Mouse (Mus musculus) frontal cortex, adult 2 months (tissue): ENCODE measurements around the gene 1700013G24Rik. TPM values are rescaled to one million over a fixed set of nuclear protein-coding genes. Genes with fewer than 3 reads are reported as not detected.

Experiments
- DNase-seq, 2 experiments: peaks; one replicate each; pipeline ENCODE4 v3.0.0; 2022; ENCODE audit warnings: low spot score in 1 of 2; ENCODE audit errors: extremely low spot score in 1 of 2
- polyA plus RNA-seq: library from polyadenylated mRNA; depleted of rRNA; stranded (reverse); fragments of >200 nt; gene quantifications from 2 replicates; pipeline ENCODE4 v1.2.3, GENCODE M21; 2012

1700013G24Rik gene
- polyA plus RNA-seq, 1 experiment = not detected

DNA sequence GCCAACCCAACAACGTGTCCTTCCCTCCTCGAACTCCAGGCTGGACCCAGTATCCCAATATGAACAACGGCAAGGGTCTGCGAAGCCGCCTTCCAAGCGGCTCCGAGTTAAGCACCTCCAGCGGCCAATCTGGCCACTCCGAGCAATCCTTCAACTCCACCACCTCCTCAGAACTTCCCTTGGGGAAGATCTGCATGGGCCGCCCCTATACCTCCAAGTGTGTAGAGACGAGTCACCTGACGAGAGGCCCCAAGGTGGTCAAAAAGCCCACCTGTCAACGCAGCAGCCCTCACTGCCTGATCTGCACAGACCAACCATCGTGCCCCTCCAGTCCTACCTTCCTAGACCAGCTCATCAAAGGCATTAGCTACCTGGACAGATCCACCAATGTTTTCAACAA is 1.5 kb downstream of the 1700013G24Rik start:
- no peak for DNase-seq

GRCm38 (mm10) chr4:137456581-137456980 is 3.5 kb downstream of the 1700013G24Rik start:
- no peak for DNase-seq

GRCm38 (mm10) chr4:137457292-137457691 is 4.2 kb downstream of the 1700013G24Rik start:
- DNase-seq = no peak

DNA sequence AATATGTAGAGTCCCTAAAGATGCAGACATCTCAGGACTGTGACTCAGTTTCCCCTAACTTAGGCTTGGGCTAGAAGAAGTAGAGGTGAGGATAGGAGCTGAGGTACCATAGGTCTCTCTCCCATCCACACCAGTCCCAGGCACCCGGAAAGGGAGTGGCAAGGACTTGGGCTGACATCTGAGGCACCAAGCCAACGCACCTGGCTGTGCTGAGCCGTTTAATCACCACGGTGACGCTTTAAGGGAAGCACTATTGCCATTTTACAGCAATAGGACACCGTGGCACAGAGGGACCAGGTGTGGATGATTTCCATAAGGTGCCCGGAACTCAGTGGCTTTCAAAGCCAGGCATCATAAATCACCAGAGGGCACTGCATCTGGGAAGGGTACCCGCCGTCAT is 5.2 kb downstream of the 1700013G24Rik start:
- no peak for DNase-seq

GRCm38 (mm10) chr4:137458861-137459260 is 5.8 kb downstream of the 1700013G24Rik start:
- DNase-seq = no peak

DNA sequence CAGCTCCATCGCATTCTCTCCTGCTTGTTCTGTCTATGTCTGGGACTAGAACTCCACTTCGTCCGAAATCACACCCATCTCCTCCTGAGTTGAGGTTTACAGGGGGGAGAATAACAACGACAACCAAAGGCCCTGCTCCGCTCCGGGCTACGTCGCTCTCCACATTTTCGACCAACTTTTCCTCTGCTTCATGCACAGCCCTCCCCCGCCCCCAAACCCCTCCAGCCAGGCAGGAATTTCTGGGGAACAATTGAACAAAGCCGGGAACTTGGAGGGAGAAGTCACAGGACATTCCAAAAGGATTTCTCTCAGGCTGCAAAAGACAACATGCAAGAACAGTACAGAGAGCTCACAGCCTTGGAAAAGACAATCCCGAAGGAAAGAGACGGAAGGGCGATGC is 7.6 kb downstream of the 1700013G24Rik start:
- no peak for DNase-seq

GRCm38 (mm10) chr4:137461217-137461616 is 8.1 kb downstream of the 1700013G24Rik start:
- DNase-seq = no peak

DNA sequence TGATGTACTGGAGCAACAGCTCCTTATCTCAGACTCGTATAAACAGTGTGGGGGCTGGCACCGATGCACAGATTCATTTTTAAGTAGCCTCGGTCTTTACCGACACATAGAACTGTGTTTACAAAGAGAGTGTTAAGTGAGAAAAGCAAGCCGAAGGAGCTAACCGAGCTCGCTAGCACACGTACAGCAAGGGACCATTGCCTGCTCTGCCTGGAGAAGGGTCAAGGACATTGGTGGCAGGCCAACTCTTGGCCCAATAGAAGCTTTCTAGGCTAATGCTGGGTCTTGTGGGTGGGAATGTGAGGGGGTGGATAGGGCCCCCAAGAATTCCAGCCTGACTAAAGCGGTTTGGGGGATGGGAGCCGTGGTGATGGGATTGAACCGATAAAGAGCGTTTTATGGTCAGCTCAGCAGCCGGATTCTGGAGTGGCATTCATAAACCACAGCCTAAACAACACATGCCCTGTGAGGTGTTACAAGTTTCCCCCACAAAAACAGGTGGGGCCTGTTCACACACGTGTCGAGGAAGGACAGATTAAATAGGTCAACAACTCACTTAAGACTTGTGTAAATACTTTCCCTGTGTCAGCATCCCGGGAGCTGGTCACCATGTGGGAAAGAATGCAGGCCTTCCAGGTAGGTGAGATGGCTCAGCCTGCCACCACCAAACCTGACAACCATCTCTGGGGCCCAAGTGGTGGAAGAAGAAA is 9.1 kb downstream of the 1700013G24Rik start:
- DNase-seq = no peak

GRCm38 (mm10) chr4:137465125-137465787 is 12.2 kb downstream of the 1700013G24Rik start:
- DNase-seq = no peak

GRCm38 (mm10) chr4:137466991-137467390 is 13.9 kb downstream of the 1700013G24Rik start:
- no peak for DNase-seq

GRCm38 (mm10) chr4:137467525-137467924 is 14.4 kb downstream of the 1700013G24Rik start:
- DNase-seq = no peak

DNA sequence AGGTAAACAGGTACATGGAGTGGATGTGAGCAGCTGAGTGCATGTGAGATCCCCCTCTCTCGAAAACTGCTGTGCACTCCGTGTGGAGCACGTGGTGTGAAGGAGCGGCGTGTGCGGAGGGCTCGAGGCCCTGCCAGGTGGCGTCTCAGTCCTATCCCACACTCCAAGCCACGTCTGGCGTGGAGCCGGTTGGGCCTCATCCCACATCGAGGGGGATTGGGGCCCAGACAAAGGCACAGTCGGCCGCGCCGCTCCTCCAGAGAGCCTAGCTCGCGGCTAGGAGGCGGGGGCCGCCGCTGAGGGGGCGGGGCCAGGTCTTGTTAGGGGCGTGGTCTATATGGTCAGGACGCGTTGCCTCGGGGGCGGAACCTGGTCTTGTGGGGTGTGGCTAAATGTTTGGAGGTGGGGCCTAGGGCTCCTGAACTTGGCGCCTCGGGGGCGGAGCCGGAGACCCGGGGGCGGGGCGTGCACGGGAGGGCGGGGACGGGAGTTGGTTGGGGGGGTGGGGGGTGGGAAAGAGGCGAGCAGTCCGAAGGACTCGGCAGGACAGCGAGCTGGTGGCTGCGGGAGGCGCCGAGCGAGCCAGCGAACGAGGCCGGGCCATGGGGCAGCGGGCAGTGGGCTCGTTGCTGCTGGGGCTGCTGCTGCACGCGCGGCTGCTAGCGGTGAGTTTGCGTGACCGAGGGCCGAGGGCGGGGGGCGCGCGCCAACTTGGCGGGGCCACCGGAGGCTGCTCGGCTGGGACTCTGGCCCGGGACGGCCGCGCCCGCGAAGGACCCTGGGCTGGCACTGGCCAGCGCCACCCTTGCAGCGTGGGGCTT is 15.4 kb downstream of the 1700013G24Rik start, which contains the start of gene Hspg2:
Gene Hspg2 (plus strand): TSS at position 510 of the 821 bp plus-strand sequence.
- DNase-seq = peak; percentile 59 to 79

DNA sequence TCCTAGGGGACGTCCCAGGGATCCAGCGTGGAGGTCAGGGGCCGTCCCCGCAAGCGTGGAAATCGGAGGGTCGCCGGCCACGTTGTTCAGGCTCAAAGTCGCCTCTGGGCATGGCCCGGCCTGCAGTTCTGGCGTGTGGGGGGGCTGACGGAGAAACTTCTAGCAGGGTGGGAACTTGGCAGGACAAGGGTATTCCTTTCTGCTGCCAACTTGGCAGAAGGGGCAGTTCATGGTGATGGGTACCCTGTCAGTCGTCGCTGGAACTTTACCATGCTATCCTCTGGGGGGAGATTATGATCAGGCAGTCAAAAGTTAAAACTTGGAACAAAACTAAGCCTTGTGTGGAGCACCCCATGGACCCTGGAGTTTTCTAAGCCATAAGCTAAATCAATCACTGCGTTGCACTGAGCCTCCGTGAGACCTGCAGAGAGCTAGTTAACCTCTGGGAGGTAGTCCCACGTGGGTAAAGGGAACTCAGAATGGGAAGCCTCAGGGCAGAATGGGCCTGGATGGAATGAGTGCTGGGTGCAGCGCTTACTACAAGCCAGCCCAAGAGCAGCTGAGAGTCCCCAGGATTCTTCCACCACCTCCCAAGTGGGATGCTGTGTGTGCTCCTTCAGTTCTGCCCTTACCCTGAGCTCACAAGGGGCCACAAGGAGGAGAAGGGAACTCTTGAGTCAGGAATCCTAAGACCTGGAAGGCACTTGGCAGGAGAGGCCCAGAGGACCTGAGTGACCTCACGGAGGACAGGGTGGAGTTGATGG is 16.2 kb downstream of the 1700013G24Rik start:
- no peak for DNase-seq

DNA sequence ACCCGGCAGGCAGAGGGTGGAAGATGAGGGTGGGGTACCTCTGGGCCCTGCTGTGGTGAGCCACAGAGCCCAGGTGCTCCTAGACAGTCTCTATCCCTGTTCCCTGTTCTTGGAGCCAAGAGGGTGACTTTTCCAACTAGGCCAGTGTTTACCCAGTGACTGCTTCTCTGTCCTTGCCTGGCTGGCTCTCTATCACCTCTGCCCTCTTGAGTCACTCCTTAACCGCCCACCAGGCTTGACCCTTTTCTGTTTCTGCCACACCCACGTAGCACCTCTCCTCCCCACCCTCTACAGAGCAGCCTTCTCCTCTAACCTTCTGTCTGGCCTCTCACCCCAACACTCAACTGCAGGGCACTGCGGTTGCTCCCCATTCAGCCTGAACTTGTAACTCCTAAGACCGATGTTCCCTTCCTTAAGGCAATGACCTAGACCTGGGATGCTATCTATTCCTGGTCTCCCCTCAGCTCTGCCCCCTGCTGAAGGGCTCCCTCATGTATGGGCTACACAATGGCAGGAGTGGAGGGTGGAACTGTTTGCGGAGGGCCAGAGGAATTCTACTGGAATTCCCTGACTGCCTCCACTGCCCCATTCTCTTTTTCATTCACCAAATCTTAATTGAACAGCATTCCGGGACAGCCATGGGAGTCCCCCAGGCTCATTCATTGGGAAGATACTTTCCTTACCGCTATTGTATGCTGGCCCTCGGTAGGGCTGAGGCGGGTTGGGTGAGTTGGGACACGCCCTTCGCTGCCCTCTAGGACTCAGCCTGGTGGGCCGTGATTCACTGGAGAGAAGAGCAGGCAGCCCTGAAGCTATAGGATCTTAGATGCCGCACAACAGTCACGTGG is 17.0 kb downstream of the 1700013G24Rik start:
- DNase-seq = no peak

DNA sequence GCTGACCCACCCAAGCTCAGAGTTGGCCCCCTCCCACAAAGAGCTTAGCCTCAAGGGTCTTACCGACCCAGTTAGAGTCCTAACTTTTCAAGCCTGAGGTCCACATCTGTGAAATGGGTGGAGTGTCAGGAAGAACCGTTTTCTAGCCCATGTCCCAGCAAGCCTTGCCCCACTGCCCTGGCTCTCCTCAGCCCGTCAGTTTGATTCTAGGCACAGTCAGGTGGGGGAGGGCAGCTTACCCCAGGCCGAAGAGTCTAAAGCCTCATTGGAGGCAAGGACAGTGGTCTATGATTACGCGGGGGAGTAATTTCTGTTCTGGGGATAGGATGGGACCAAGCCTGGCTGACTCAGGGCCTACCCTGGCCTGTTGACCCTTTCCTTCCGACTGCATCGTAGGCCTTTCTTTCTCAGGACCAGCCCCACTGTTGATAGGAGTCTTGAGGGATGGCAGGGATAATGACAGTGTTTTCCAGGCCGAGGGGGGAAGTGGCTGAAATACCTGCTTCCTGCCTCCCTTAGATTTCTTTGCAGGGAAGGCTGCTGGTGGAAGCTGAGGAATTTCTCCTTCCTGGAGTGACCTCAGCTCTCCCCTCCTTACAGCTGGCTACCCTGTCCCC is 17.7 kb downstream of the 1700013G24Rik start:
- DNase-seq = no peak

DNA sequence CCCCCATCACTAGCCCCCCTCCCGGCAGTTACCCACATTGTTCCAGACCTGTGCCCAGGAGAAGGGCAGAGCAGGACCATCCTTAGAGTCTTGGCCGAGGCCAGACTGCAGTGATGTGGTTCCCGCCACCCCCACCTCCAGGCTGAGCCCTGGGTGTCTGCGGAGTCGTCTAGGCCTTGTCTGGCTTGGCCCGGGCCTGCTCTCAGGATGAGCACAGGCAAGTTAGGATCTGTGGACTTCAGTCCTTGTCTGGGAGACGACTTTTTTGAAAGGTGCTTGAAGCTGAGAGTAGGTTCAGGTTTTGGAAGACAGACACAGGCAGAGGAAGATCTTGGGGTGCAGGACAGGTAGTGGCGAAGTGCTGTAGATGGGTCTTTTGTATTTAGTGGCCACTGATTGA is 18.2 kb downstream of the 1700013G24Rik start:
- DNase-seq = no peak

GRCm38 (mm10) chr4:137473240-137473639 is 20.2 kb downstream of the 1700013G24Rik start:
- no peak for DNase-seq

- DNase-seq = no peak
These were observed 20.8 kb downstream of the 1700013G24Rik start for GRCm38 (mm10) chr4:137473701-137474388.

GRCm38 (mm10) chr4:137474694-137475093 is 21.6 kb downstream of the 1700013G24Rik start:
- DNase-seq = no peak
